Mouse (Mus musculus) layer of hippocampus, adult 8-10 months (tissue): ENCODE results near the gene Fli1. TPM values are rescaled to one million over a fixed set of nuclear protein-coding genes. Genes with fewer than 3 reads are reported as not detected.

Source experiments
- DNase-seq, 2 experiments: peaks; one replicate each; pipeline ENCODE4 v3.0.0; 2022; ENCODE audit warnings: low spot score in 2 of 2
- total RNA-seq, 4 experiments: library from RNA; stranded (reverse); gene quantifications; 2 replicates each; pipeline ENCODE4 v1.2.4; 2022

Gene Fli1
- total RNA-seq, 4 experiments from 2014 or later = 4.4 to 11.1 (median 6.3) TPM

- no peak for DNase-seq
These were observed 133.3 kb downstream of the Fli1 start for GRCm38 (mm10) chr9:32409060-32409961.

- no peak for DNase-seq
These were observed 134.0 kb downstream of the Fli1 start for GRCm38 (mm10) chr9:32408730-32409059.

GRCm38 (mm10) chr9:32405191-32405925, 137.3 kb downstream of the Fli1 start:
- peak; percentile 28 to 67 for DNase-seq

- DNase-seq = no peak
These were observed 141.9 kb downstream of the Fli1 start for GRCm38 (mm10) chr9:32400662-32401161.

GRCm38 (mm10) chr9:32400212-32400611, 142.4 kb downstream of the Fli1 start:
- no peak for DNase-seq

- DNase-seq = no peak
These were observed 147.9 kb downstream of the Fli1 start for GRCm38 (mm10) chr9:32394761-32395161.

GRCm38 (mm10) chr9:32392716-32393115, 149.9 kb downstream of the Fli1 start:
- DNase-seq = no peak

GRCm38 (mm10) chr9:32391701-32392100, 151.0 kb downstream of the Fli1 start:
- DNase-seq = no peak

GRCm38 (mm10) chr9:32391092-32391491, 151.6 kb downstream of the Fli1 start:
- no peak for DNase-seq

GRCm38 (mm10) chr9:32388120-32388519, 154.5 kb downstream of the Fli1 start:
- no peak for DNase-seq

- DNase-seq = no peak
These were observed 157.8 kb downstream of the Fli1 start for GRCm38 (mm10) chr9:32384906-32385305.

- no peak for DNase-seq
These were observed 165.6 kb downstream of the Fli1 start for GRCm38 (mm10) chr9:32376863-32377590.

GRCm38 (mm10) chr9:32376031-32376430, 166.6 kb downstream of the Fli1 start:
- DNase-seq = no peak

GRCm38 (mm10) chr9:32373656-32374055, 169.0 kb downstream of the Fli1 start:
- no peak for DNase-seq

Other genes starting within 250 kb of the Fli1 start
- gene Kcnj5, start 198.5 kb downstream of the Fli1 start, total RNA-seq = under 1 TPM; 0.27 to 0.43 (median 0.40) TPM
- not detected for gene Kcnj1, start 170.4 kb downstream of the Fli1 start, total RNA-seq
- gene Ets1, start 93.4 kb upstream of the Fli1 start, total RNA-seq = 10 to 100 TPM; 11.1 to 12.9 (median 11.9) TPM